Mouse (Mus musculus) midbrain, embryonic 16.5 days (tissue): ENCODE data around the gene Lat2. TPM values are rescaled to one million over a fixed set of nuclear protein-coding genes. Genes with fewer than 3 reads are reported as not detected.

ENCODE experiments used
- ATAC-seq: fragments of 200-750 bp; cut with Nextera tagmentation; 2 replicates; pipeline ENCODE4 v1.8.0; 2017; ENCODE audit warnings: moderate TSS enrichment
- H3K27ac ChIP-seq: fragments of 300-500 bp; sonication (generic); 2 replicates; pipeline ENCODE4 v1.5.1; 2014; ENCODE audit warnings: mild to moderate bottlenecking, low read length, mixed read lengths
- H3K27me3 ChIP-seq: fragments of 300-500 bp; sonication (generic); 2 replicates; pipeline ENCODE4 v1.6.1; 2014; ENCODE audit warnings: low read depth, low read length, mixed read lengths; ENCODE audit not compliant: control insufficient read depth, insufficient read depth
- H3K36me3 ChIP-seq: fragments of 300-500 bp; sonication (generic); 2 replicates; pipeline ENCODE4 v1.6.1; 2014; ENCODE audit warnings: mild to moderate bottlenecking, low read length, moderate library complexity, mixed read lengths; ENCODE audit not compliant: control insufficient read depth, insufficient read depth
- H3K4me1 ChIP-seq: fragments of 300-500 bp; sonication (generic); 2 replicates; pipeline ENCODE4 v1.6.1; 2014; ENCODE audit warnings: mild to moderate bottlenecking, low read length, mixed read lengths; ENCODE audit not compliant: control insufficient read depth, insufficient read depth
- H3K4me2 ChIP-seq: fragments of 300-500 bp; sonication (generic); 2 replicates; pipeline ENCODE4 v1.6.1; 2014; ENCODE audit warnings: mild to moderate bottlenecking, low read length, mixed read lengths
- H3K4me3 ChIP-seq: fragments of 300-500 bp; sonication (generic); 2 replicates; pipeline ENCODE4 v1.5.1; 2014; ENCODE audit warnings: low read depth, mild to moderate bottlenecking, low read length, moderate library complexity, mixed read lengths
- H3K9ac ChIP-seq: fragments of 300-500 bp; sonication (generic); 2 replicates; pipeline ENCODE4 v1.6.1; 2014; ENCODE audit warnings: low read depth, low read length, mixed read lengths
- H3K9me3 ChIP-seq: fragments of 300-500 bp; sonication (generic); replicated peaks from 2 replicates; pipeline ENCODE4 v1.6.1; 2014; ENCODE audit warnings: mild to moderate bottlenecking, low read length, mixed read lengths; ENCODE audit not compliant: control insufficient read depth, poor library complexity, severe bottlenecking
- WGBS: fragments of 180-500 bp; shearing (Covaris S2); extraction: QIAGEN DNeasy Blood & Tissue Kit; methylation state at CpG from one replicate; pipeline ENCODE4 v1.1.7; 2014; 5-methylcytosine and 5-hydroxymethylcytosine counted together
- polyA plus RNA-seq: library from polyadenylated mRNA; unstranded; fragments of >200 nt; fragmentation: Nextera tagmentation; extraction: Ambion mirVana; gene quantifications from 2 replicates; pipeline ENCODE4 v1.2.1, GENCODE M21; 2015

Lat2 gene
- polyA plus RNA-seq, 1 experiment from 2014 or later: 2.7 TPM

DNA sequence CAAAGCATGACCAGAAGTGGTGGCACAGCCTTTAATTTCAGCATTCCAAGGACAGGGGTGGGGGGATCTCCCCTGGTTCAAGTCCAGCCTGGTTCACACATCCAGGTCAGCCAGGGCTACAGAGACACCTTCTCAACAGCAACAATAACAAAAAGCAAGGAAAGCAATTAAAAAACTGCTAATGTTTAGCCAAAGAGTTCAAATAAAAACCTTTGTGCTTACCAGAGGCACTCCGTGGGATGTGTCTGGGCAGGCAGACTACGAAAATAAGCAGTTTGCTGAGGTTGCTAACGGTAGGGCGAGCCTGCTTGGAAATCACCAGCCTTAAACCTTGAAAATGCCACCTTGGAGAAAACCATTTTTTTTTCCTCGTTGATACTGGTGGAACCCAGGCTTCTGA is 33.7 kb downstream of the Lat2 start, which contains the start of gene Rfc2:
Gene Rfc2 (plus strand): TSS at position 221 of the 400 bp plus-strand sequence.
- Histone ChIP-seq H3K4me2 (no peak within 1 kb of the TSS), H3K27ac (no peak within 1 kb of the TSS), H3K9ac (no peak within 1 kb of the TSS), H3K4me3 (no peak within 1 kb of the TSS), H3K36me3 (no peaks in the 10 kb centered on the region), H3K4me1 (peaks cover 11% of the 10 kb centered on the region), H3K9me3 (no peaks in the 10 kb centered on the region), H3K27me3 (no peaks in the 10 kb centered on the region)
- WGBS: 89% methylated on average over 5 of the region's 5 CpGs
- no peak for ATAC-seq

GRCm38 (mm10) chr5:134579135-134579534 is 35.7 kb downstream of the Lat2 start:
- ATAC-seq: no peak
- Histone ChIP-seq H3K4me1 (peaks cover 11% of the 10 kb centered on the region), H3K27ac (no peak overlapping the region), H3K4me3 (no peak overlapping the region), H3K27me3 (no peaks in the 10 kb centered on the region), H3K4me2 (no peak overlapping the region), H3K9me3 (no peaks in the 10 kb centered on the region), H3K36me3 (no peaks in the 10 kb centered on the region), H3K9ac (no peak overlapping the region)
- 59% methylated on average over 3 of the region's 3 CpGs for WGBS

DNA sequence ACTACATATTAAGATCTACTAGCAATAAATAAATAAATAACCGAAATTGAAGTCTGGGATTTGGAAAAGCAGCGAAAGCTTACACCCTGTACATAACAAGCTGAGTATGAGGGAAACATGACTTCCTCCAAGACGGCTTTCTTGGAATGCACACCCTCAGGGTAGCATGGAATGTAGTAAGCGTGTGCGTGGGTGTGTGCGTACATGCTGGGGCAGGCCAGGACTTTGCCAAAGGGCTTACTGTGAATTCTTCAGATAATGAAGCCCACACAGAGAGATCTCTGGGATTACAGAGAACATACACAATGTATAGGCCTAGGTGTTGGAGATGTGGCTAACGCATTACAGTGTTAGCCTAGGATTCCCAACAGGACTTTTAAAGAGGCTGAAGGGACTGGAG is 37.3 kb downstream of the Lat2 start:
- ATAC-seq: no peak
- Histone ChIP-seq H3K9me3 (no peaks in the 10 kb centered on the region), H3K27ac (no peak overlapping the region), H3K4me1 (peaks cover 2% of the 10 kb centered on the region; the same call in 1 of the 2 replicates), H3K36me3 (no peaks in the 10 kb centered on the region), H3K4me3 (no peak overlapping the region), H3K4me2 (no peak overlapping the region), H3K9ac (no peak overlapping the region), H3K27me3 (no peaks in the 10 kb centered on the region)
- WGBS: 88% methylated on average over 7 of the region's 7 CpGs

GRCm38 (mm10) chr5:134576517-134577220 is 38.2 kb downstream of the Lat2 start:
- H3K27ac ChIP-seq: no peak overlapping the region
- no peaks in the 10 kb centered on the region for H3K27me3 ChIP-seq
- no peaks in the 10 kb centered on the region for H3K9me3 ChIP-seq
- no peak overlapping the region for H3K9ac ChIP-seq
- WGBS: 78% methylated on average over 14 of the region's 14 CpGs
- H3K4me2 ChIP-seq: no peak overlapping the region
- ATAC-seq: no peak
- H3K36me3 ChIP-seq: no peaks in the 10 kb centered on the region
- peaks cover 7% of the 10 kb centered on the region for H3K4me1 ChIP-seq
- no peak overlapping the region for H3K4me3 ChIP-seq

- no peak overlapping the region for H3K27ac ChIP-seq
- H3K9me3 ChIP-seq: 0 out of 2 replicates have a peak, but pooled peaks cover 2% of the 10 kb centered on the region
- 93% methylated on average over 5 of the region's 5 CpGs for WGBS
- H3K4me3 ChIP-seq: no peak overlapping the region
- no peaks in the 10 kb centered on the region for H3K36me3 ChIP-seq
- H3K4me1 ChIP-seq: peaks cover 7% of the 10 kb centered on the region
- H3K9ac ChIP-seq: no peak overlapping the region
- ATAC-seq: no peak
- H3K4me2 ChIP-seq: no peak overlapping the region
- H3K27me3 ChIP-seq: no peaks in the 10 kb centered on the region
Measured at GRCm38 (mm10) chr5:134575833-134576232, 39.0 kb downstream of the Lat2 start.

- peak overlapping the region; percentile 81 for H3K4me2 ChIP-seq
- H3K9ac ChIP-seq: 0 out of 2 replicates have a peak overlapping the region, but pooled peaks have one; percentile 35
- H3K4me1 ChIP-seq: peaks cover 7% of the 10 kb centered on the region
- peak; percentile 36; the same call in 1 of the 2 replicates for ATAC-seq
- WGBS: 46% methylated on average over 10 of the region's 10 CpGs
- H3K27me3 ChIP-seq: no peaks in the 10 kb centered on the region
- peak overlapping the region; percentile 60 for H3K4me3 ChIP-seq
- H3K36me3 ChIP-seq: no peaks in the 10 kb centered on the region
- 0 out of 2 replicates have a peak, but pooled peaks cover 3% of the 10 kb centered on the region for H3K9me3 ChIP-seq
- H3K27ac ChIP-seq: no peak overlapping the region
Measured at GRCm38 (mm10) chr5:134572508-134573214, 42.2 kb downstream of the Lat2 start.

GRCm38 (mm10) chr5:134571730-134572507 is 42.9 kb downstream of the Lat2 start:
- no peaks in the 10 kb centered on the region for H3K27me3 ChIP-seq
- WGBS: under 1% methylated on average over 23 of the region's 23 CpGs
- ATAC-seq: peak; percentile 75

DNA sequence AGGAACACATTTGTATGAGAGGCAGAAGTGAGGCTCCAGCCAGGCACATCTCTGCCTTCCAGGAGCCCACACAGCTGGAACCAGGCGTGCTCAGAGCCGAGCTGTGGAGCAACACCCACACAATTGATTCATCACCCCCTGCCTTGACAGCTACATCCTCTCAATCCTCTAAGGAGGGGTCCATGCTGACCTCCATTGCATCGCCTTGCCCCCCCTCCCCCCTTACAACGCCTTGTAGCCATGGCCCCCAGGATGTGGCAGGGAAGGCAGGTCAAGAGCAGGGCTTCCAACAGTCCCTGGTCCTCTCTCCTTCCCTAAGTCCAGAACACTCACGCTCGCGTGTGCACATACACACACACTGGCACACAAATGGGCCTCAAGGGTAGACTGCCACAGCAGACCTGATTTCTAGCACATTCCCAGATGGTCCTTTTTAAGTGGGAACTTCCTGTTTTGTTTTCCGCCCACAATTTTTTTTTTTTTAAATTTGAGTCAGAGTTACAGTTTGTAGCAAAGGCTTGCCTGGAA is 45.8 kb downstream of the Lat2 start:
- 59% methylated on average over 8 of the region's 8 CpGs for WGBS
- peaks cover 5% of the 10 kb centered on the region; the same call in 1 of the 2 replicates for H3K9me3 ChIP-seq

More at GRCm38 (mm10) chr5:134571730-134572507, 42.9 kb downstream of the Lat2 start:
- Histone ChIP-seq H3K9me3 (0 out of 2 replicates have a peak, but pooled peaks cover 3% of the 10 kb centered on the region), H3K9ac (peak overlapping the region; percentile 72), H3K4me3 (peak overlapping the region; percentile 60), H3K4me2 (peak overlapping the region; percentile 81), H3K4me1 (peaks cover 7% of the 10 kb centered on the region), H3K36me3 (no peaks in the 10 kb centered on the region), H3K27ac (peak overlapping the region; percentile 83)

More for the DNA sequence above, 45.8 kb downstream of the Lat2 start:
- H3K4me2 ChIP-seq: no peak overlapping the region
- H3K9ac ChIP-seq: 0 out of 2 replicates have a peak overlapping the region, but pooled peaks have one; percentile 10
- no peak for ATAC-seq
- H3K27ac ChIP-seq: no peak overlapping the region
- H3K36me3 ChIP-seq: no peaks in the 10 kb centered on the region
- no peak overlapping the region for H3K4me3 ChIP-seq
- H3K4me1 ChIP-seq: peaks cover 7% of the 10 kb centered on the region
- H3K27me3 ChIP-seq: no peaks in the 10 kb centered on the region
